Comparison of ENCODE assay signal across 11 mouse cellular contexts in the genomic region with DNA sequence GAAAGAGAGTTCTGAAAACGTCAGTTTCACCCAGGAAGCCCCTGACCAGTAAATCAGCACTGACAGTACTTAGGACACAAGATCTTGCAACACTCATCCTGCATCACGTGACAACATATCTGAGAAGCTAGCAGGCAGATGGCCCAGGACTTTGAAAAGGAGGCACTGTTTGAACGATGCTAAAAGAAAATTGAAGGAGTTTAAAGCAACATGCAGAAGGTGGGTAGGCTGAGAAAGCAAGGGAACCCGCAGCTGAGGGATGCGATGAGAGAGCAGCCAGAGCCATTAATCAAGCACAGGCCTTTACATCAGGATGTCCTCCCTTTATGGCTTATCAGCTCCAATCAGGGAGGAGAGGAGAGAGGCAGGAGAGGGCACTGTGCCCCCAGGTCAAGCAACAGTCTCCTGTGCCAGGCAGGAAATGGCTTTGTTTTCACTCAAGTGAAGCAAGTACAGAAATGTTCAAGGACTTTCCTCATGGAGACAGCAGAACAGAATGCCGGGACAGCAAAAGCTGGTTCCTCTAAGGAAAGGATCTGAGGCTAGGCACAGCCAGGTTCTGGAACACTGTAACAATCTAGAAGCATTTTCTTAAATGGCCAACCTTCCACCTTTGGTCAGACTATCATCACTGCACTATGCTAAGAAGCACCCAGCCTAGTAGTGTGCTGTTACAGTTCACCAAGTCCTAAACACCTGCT.
DNase-seq lines count a peak whose midpoint lies in the region; ATAC-seq lines count a peak whose summit lies in the region.
"Had no signal": no experiment of that assay in that cellular context is flagged by ENCODE, and none has a peak within 500 bp of the region (broad histone marks: within the 10 kb centered on the region; RNA-seq: fewer than 3 reads in every experiment).

No protein-coding gene starts in this region.

- intact Hi-C loops in left cerebral cortex, postnatal 36 days (cut with DNase I): no loop called here

- WGBS in kidney, embryonic 14.5 days: 12% methylated on average over 6 of the region's 6 CpGs

- no peak overlapping the region for H3K9ac ChIP-seq in kidney, embryonic 14.5 days (ENCODE audit: low read depth, low read length)
- H3K9ac ChIP-seq: liver, embryonic 12.5 days had no signal

- no peak overlapping the region for H3K4me2 ChIP-seq in kidney, embryonic 14.5 days (replicated peaks; ENCODE audit: low read depth, low read length)
- H3K4me2 ChIP-seq: liver, embryonic 12.5 days had no signal

- H3K4me3 ChIP-seq in kidney, embryonic 14.5 days (ENCODE audit: low read length): no peak overlapping the region
- H3K4me3 ChIP-seq: liver, embryonic 12.5 days had no signal

- DNase-seq in adrenal gland, adult 2 months: peak; percentile 48
- DNase-seq in adrenal gland, postnatal 4 days (ENCODE audit: low spot score in 2 of 2): no peak
- peak; percentile 20 for DNase-seq in adrenal gland, postnatal 10 days
- peak; percentile 8 to 37 for DNase-seq in lung, postnatal 4 days
- no peak for DNase-seq in gastrocnemius, postnatal 25 days
- no peak for DNase-seq in layer of hippocampus, postnatal 14 days (ENCODE audit: low spot score in 2 of 2)
- DNase-seq in left cerebral cortex, postnatal 36 days (ENCODE audit: low spot score in 2 of 2): no peak
- DNase-seq: cerebellum, adult 18-20 months had no signal

- peak; percentile 81 for ATAC-seq in kidney, embryonic 14.5 days (ENCODE audit: low FRiP score, low TSS enrichment)
- ATAC-seq: intestine, postnatal 0 days; liver, embryonic 12.5 days had no signal

- H3K27ac ChIP-seq in kidney, embryonic 14.5 days (ENCODE audit: low read depth, low read length): peak overlapping the region; percentile 44; the same call in 1 of the 2 replicates
- H3K27ac ChIP-seq: liver, embryonic 12.5 days had no signal

- H3K36me3 ChIP-seq in kidney, embryonic 14.5 days (ENCODE audit: control insufficient read depth, insufficient read depth, low read length): no peaks in the 10 kb centered on the region
- H3K36me3 ChIP-seq: liver, embryonic 12.5 days had no signal

- H3K9me3 ChIP-seq in kidney, embryonic 14.5 days (ENCODE audit: control insufficient read depth, low read length): no peaks in the 10 kb centered on the region
- H3K9me3 ChIP-seq: liver, embryonic 12.5 days had no signal

- no peaks in the 10 kb centered on the region for H3K27me3 ChIP-seq in kidney, embryonic 14.5 days (ENCODE audit: control insufficient read depth, insufficient read depth, low read length)
- H3K27me3 ChIP-seq: liver, embryonic 12.5 days had no signal

- 0 out of 2 replicates have a peak, but pooled peaks cover 10% of the 10 kb centered on the region for H3K4me1 ChIP-seq in kidney, embryonic 14.5 days (ENCODE audit: control insufficient read depth, insufficient read depth, low read length)
- H3K4me1 ChIP-seq: liver, embryonic 12.5 days had no signal

Comparison
In these comparisons a context has a peak if more than half of its experiments do, and no peak if none do; other contexts are left out.
1. DNase-seq: peak in adrenal gland, adult 2 months (single experiment), adrenal gland, postnatal 10 days (single experiment) and lung, postnatal 4 days (2 of 2); none in adrenal gland, postnatal 4 days (0 of 2), gastrocnemius, postnatal 25 days (single experiment), layer of hippocampus, postnatal 14 days (0 of 2) and left cerebral cortex, postnatal 36 days (0 of 2).